Mouse (Mus musculus): Measurements from ENCODE around the gene P2ry2. TPM values are rescaled to one million over a fixed set of nuclear protein-coding genes. Genes with fewer than 3 reads are reported as not detected.

The P2ry2 gene
- polyA plus RNA-seq, 1 experiment from 2014 or later, result 1.2 TPM

DNA sequence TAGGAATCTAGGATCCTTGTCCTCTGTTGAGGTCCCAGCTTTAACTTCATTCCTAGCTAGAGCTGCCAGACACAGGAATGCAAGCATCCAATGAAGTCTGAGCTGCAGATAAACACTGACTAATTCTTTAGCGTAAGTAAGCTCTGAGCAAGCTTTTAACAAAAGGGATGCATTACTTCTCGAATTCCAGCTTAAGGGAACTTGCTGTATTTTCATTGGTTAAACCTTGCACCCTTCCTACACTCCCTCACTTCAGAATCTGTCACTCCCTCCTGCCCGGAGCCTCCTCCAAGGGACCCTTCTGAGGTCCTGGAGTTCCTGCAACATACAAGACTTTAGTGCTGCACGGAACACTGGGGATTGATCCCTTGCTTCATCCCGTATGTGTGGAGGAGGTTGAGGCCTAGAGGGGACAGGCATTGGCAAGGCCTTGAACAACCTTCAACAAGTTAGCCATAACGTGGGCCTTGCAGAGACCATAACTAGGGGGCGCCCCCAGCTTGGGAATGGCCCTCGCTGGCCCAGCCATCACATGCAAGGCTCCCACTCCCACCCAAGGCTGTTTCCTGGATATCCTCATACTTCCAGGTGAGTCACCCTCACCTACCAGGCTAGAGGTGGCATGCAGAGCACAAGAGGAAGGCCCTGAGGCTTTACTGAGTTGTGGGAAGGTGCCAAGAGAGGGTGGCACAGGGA is 31.3 kb upstream of the P2ry2 start:
- Histone ChIP-seq H3K4me3 (no peak overlapping the region), H3K9me3 (replicated peaks) (no peaks in the 10 kb centered on the region), H3K4me2 (no peak overlapping the region), H3K27ac (ENCODE audit: poor library complexity, severe bottlenecking) (no peak overlapping the region), H3K36me3 (no peaks in the 10 kb centered on the region), H3K4me1 (replicated peaks) (peaks cover 33% of the 10 kb centered on the region), H3K9ac (no peak overlapping the region), H3K27me3 (replicated peaks) (no peaks in the 10 kb centered on the region)
- WGBS, result 62% methylated on average over 8 of the region's 8 CpGs
- no peak for ATAC-seq (ENCODE audit: insufficient number of reproducible peaks, low FRiP score)

DNA sequence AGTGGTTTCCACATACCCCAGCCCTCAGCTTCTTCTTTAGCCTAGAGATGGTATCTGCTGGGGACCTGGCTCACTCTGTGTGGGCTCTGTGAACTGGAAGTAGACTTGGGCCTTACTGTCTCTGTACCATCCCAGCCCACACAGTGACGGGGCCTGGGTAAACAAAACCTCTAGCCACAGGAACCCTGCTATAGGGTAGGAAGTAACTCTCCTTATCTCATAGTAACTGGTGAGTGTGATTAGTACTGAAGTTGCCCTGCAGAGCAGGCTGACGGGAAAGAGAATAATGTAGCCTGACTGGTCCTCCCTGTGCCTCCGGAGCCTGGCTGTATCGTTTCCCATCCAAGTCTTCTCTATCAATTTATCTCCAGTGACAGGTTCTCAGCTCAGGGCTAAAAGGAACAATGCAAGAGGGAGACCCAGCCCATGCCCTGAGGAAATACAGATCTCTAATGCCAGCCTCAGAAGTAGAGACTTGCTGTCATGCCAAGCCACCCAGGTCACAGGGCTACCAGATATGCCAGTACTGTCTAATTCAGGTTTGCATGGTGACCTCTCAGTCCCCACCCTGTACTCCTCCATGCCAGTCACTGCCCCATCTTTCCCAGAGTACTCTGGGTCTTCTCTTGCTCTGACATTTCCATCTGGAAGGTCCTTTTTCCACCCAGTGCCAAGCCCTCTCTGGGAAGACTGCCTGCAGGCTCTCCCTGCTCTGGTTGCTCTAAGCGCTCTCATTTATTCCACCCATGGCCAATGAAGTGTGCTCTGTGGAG is 29.5 kb upstream of the P2ry2 start:
- no peaks in the 10 kb centered on the region for H3K9me3 ChIP-seq (replicated peaks)
- H3K9ac ChIP-seq, result no peak overlapping the region
- no peaks in the 10 kb centered on the region for H3K27me3 ChIP-seq (replicated peaks)
- H3K4me1 ChIP-seq (replicated peaks), result peaks cover 33% of the 10 kb centered on the region
- no peak overlapping the region for H3K4me2 ChIP-seq
- H3K27ac ChIP-seq (ENCODE audit: poor library complexity, severe bottlenecking), result no peak overlapping the region
- H3K36me3 ChIP-seq, result no peaks in the 10 kb centered on the region
- 28% methylated on average over 5 of the region's 5 CpGs for WGBS
- peak; percentile 61 for ATAC-seq (ENCODE audit: insufficient number of reproducible peaks, low FRiP score)
- H3K4me3 ChIP-seq, result no peak overlapping the region

DNA sequence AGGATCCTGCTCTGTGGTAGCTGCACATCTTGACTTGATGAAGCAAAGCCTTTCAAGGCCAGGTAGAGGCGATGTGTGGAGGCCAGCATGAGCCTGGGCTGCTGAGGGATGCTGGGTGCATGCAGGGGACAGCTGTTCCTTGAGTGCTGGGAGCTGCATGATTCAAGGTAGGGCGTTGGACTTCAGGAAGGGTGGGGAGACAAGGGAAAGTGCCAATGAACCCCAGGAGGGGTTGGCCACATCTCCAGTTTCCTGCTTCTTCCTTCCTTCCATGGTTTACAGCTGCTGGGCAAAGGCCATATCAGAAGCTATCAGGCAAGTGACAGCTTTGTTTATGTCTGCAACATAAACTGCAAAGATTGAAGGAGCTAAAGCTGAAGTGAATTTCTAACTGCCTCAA is 28.9 kb upstream of the P2ry2 start:
- H3K4me1 ChIP-seq (replicated peaks), result peaks cover 33% of the 10 kb centered on the region
- ATAC-seq (ENCODE audit: insufficient number of reproducible peaks, low FRiP score), result no peak
- no peaks in the 10 kb centered on the region for H3K9me3 ChIP-seq (replicated peaks)
- H3K4me2 ChIP-seq, result no peak overlapping the region
- no peak overlapping the region for H3K4me3 ChIP-seq
- no peaks in the 10 kb centered on the region for H3K27me3 ChIP-seq (replicated peaks)
- WGBS, result 50% methylated on average over 2 of the region's 2 CpGs
- H3K36me3 ChIP-seq, result no peaks in the 10 kb centered on the region
- H3K27ac ChIP-seq (ENCODE audit: poor library complexity, severe bottlenecking), result no peak overlapping the region
- H3K9ac ChIP-seq, result no peak overlapping the region

DNA sequence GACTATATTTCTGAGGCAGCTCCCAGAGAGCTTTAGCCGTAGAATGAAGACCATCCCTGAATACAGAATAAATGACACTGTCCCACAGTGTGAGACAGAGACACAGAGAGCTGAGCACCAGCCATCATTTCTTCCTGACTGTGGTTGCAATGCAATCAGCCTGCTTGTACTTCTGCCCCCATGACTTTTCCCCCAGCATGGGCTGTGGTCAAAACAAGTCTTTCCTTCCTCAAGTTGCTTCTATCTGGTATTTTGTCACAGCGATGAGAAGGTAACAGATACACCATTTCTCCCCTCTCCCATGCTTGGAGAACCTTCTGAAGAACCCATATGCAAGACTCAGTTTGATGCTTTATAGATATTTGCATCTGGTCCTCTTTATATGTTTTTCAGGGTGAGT is 20.7 kb upstream of the P2ry2 start:
- no peak for ATAC-seq (ENCODE audit: insufficient number of reproducible peaks, low FRiP score)
- 84% methylated on average over 2 of the region's 2 CpGs for WGBS
- H3K36me3 ChIP-seq, result no peaks in the 10 kb centered on the region
- H3K4me3 ChIP-seq, result no peak overlapping the region
- no peak overlapping the region for H3K4me2 ChIP-seq
- no peak overlapping the region for H3K9ac ChIP-seq
- no peaks in the 10 kb centered on the region; the same call in 1 of the 2 replicates for H3K4me1 ChIP-seq (replicated peaks)
- H3K27me3 ChIP-seq (replicated peaks), result no peaks in the 10 kb centered on the region; the same call in 1 of the 2 replicates
- H3K9me3 ChIP-seq (replicated peaks), result no peaks in the 10 kb centered on the region
- no peak overlapping the region for H3K27ac ChIP-seq (ENCODE audit: poor library complexity, severe bottlenecking)

DNA sequence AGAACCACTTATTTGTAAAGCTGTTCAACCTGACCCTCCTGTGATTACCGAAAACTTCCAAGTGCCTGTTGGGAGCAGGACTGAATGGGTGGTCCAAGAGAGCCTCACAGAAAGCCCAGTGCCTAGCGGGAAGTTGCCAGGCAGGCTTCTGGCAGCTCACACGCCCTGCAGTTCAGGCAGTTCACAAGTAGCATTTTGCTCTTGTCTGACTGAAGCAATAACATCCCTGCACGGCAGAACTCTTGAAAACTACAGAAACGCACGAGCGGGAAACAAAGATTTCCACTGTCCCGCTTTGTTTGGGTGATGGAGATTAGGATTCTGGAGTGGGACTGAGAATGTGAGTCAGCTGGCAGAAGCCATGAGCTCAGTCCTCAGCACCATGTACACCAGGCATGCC is 18.6 kb upstream of the P2ry2 start:
- no peak overlapping the region for H3K4me3 ChIP-seq
- WGBS, result 54% methylated on average over 8 of the region's 8 CpGs
- H3K9me3 ChIP-seq (replicated peaks), result no peaks in the 10 kb centered on the region
- no peaks in the 10 kb centered on the region; the same call in 1 of the 2 replicates for H3K4me1 ChIP-seq (replicated peaks)
- H3K27ac ChIP-seq (ENCODE audit: poor library complexity, severe bottlenecking), result no peak overlapping the region
- H3K9ac ChIP-seq, result no peak overlapping the region
- no peaks in the 10 kb centered on the region for H3K36me3 ChIP-seq
- no peak overlapping the region for H3K4me2 ChIP-seq
- no peaks in the 10 kb centered on the region; the same call in 1 of the 2 replicates for H3K27me3 ChIP-seq (replicated peaks)
- no peak for ATAC-seq (ENCODE audit: insufficient number of reproducible peaks, low FRiP score)

DNA sequence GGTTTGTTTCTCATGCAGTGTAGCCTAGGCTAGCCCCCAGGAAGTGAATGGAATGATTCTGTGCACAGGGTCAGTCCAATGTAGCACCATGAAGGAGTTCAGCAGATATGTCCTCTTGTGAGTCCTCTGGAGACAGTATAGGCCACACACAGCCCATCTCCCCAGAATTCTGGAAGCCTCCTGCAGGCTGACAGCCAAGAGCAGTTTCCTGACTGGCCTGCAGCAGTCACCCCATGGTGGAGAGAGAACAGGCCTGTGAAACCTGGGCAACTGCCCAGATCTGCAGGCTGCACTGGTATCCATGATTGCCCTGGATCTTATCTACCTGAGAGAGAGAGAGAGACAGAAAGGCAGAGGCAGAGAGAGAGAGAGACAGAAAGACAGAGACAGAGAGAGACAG is 18.1 kb upstream of the P2ry2 start:
- Histone ChIP-seq H3K4me1 (replicated peaks) (no peaks in the 10 kb centered on the region; the same call in 1 of the 2 replicates), H3K9ac (no peak overlapping the region), H3K4me2 (no peak overlapping the region), H3K27ac (ENCODE audit: poor library complexity, severe bottlenecking) (no peak overlapping the region), H3K9me3 (replicated peaks) (no peaks in the 10 kb centered on the region), H3K36me3 (no peaks in the 10 kb centered on the region), H3K4me3 (no peak overlapping the region), H3K27me3 (replicated peaks) (no peaks in the 10 kb centered on the region; the same call in 1 of the 2 replicates)
- ATAC-seq (ENCODE audit: insufficient number of reproducible peaks, low FRiP score), result no peak

DNA sequence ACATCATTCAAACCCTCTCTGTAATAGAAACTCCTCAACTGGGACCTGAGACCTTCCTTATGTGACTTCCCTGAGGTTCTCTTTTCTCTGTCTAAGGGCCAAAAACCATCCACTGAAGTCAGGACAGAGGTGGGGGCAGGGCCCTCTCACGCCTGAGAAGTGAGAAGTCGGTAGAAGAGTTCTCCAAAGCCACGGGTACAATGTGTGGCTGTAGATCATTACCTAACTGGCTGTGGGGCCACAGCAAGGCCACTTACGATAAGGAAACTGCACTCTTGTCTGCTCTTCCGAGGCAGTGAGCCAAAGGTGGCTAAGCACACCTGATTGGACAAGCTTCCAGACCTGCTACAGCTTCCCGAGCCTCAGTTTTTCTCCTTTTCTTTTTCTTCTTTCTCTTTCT is 16.8 kb upstream of the P2ry2 start:
- WGBS, result 52% methylated on average over 6 of the region's 6 CpGs
- Histone ChIP-seq H3K4me1 (replicated peaks) (no peaks in the 10 kb centered on the region; the same call in 1 of the 2 replicates), H3K9ac (no peak overlapping the region), H3K27ac (ENCODE audit: poor library complexity, severe bottlenecking) (no peak overlapping the region), H3K9me3 (replicated peaks) (no peaks in the 10 kb centered on the region), H3K36me3 (no peaks in the 10 kb centered on the region), H3K4me3 (no peak overlapping the region), H3K27me3 (replicated peaks) (no peaks in the 10 kb centered on the region; the same call in 1 of the 2 replicates), H3K4me2 (no peak overlapping the region)
- no peak for ATAC-seq (ENCODE audit: insufficient number of reproducible peaks, low FRiP score)

DNA sequence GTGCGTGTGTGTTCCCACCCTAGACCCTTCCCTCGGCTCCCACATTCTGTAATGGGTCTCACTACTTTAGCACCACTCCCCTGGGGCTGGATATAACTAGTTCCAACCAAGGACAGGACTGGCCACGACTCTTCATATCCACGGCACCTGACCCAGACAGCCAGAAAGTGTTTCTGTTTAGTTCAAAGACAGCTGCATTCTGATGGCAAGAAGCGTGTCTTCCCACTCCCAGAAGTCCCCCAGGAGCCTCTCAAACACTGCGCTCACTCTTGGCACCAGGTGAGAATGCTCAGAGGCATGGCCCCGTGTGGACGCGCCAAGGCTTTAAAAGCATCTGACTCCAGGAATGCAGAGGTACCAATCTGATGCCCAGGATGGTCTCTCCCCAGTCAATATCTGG is 16.3 kb upstream of the P2ry2 start:
- WGBS, result 80% methylated on average over 9 of the region's 9 CpGs
- H3K27me3 ChIP-seq (replicated peaks), result no peaks in the 10 kb centered on the region; the same call in 1 of the 2 replicates
- no peaks in the 10 kb centered on the region for H3K36me3 ChIP-seq
- no peaks in the 10 kb centered on the region; the same call in 1 of the 2 replicates for H3K4me1 ChIP-seq (replicated peaks)
- no peaks in the 10 kb centered on the region for H3K9me3 ChIP-seq (replicated peaks)
- no peak for ATAC-seq (ENCODE audit: insufficient number of reproducible peaks, low FRiP score)
- no peak overlapping the region for H3K4me3 ChIP-seq
- H3K27ac ChIP-seq (ENCODE audit: poor library complexity, severe bottlenecking), result no peak overlapping the region
- H3K9ac ChIP-seq, result no peak overlapping the region
- H3K4me2 ChIP-seq, result no peak overlapping the region

DNA sequence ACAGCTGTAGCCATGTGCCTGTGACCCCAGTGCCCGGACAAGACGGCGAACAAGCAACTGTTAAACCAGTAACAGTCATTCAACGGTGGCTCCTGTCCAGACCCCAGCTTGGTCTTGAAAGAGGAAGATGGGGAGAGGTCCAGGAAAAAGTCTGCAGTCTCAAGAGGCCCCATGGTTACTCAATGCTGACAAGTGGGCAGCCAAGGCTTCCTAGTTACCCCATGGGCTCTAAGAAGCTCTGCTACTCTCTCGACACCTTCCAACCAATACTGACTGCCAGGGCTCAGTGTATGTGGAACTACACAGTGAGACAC is 15.7 kb upstream of the P2ry2 start:
- no peaks in the 10 kb centered on the region for H3K9me3 ChIP-seq (replicated peaks)
- no peaks in the 10 kb centered on the region; the same call in 1 of the 2 replicates for H3K4me1 ChIP-seq (replicated peaks)
- H3K9ac ChIP-seq, result no peak overlapping the region
- H3K27me3 ChIP-seq (replicated peaks), result no peaks in the 10 kb centered on the region; the same call in 1 of the 2 replicates
- H3K36me3 ChIP-seq, result no peaks in the 10 kb centered on the region
- H3K27ac ChIP-seq (ENCODE audit: poor library complexity, severe bottlenecking), result no peak overlapping the region
- H3K4me2 ChIP-seq, result no peak overlapping the region
- no peak overlapping the region for H3K4me3 ChIP-seq
- no peak for ATAC-seq (ENCODE audit: insufficient number of reproducible peaks, low FRiP score)
- 73% methylated on average over 5 of the region's 5 CpGs for WGBS

DNA sequence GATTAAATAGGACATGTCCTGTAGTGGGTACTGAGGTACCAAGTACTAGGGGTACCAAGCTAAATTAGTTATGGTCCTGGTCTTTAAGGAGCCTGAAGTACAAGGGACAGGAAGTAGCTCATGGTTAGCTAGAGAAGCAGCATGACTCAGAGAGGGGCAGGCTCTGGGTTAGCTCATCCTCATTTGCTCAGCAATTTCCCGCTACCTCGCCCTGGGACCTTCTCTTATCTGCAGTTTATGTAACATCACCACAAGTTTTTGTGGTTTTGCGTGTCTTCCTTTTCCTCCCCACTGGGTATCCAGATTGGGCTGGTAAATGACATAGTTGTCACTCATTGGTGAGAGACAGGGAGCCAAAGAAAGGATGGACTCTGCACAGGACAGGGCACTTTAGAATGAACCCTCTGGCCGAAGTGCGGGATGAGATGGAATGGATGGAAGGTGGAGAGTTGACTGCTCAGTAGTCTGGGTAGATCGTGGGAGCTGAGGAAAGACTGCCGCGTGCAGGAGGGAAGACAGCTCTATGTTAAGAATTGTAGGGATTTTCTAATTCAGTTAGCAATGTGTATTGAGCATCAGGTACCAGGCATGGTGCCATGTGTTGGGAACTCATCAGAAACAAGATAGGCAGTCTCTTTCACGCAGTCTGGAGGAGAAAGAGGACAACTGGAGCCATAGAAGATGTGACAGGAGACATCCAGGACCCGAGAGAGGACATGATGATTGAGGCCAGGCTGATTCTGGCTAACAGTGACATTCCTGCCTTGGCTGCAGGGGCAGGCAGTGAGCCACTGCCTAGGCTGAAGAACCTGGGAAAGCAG is 15.2 kb upstream of the P2ry2 start:
- Histone ChIP-seq H3K4me1 (replicated peaks) (no peaks in the 10 kb centered on the region; the same call in 1 of the 2 replicates), H3K9me3 (replicated peaks) (no peaks in the 10 kb centered on the region), H3K4me3 (no peak overlapping the region), H3K4me2 (no peak overlapping the region), H3K9ac (no peak overlapping the region), H3K27ac (ENCODE audit: poor library complexity, severe bottlenecking) (no peak overlapping the region), H3K36me3 (no peaks in the 10 kb centered on the region), H3K27me3 (replicated peaks) (no peaks in the 10 kb centered on the region; the same call in 1 of the 2 replicates)
- ATAC-seq (ENCODE audit: insufficient number of reproducible peaks, low FRiP score), result no peak
- WGBS, result 65% methylated on average over 10 of the region's 10 CpGs

DNA sequence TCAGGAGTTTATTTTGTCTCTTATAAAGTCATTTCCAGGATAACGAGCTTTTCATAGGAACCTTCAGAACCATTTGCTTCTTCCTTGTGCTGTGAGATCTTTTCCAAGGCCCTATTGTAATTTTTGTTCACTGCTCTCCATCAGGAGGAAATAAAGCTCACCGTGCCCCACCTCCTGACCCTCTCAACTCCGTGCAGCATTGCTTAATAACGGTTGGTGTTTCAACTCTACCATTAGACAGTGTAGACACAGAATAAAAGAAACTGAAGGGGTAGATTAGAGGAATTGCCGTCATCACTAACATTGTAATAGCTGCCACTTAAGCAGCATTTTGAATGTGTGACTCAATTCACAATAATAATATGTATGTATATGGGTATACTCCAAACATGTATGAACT is 14.2 kb upstream of the P2ry2 start:
- Histone ChIP-seq H3K27ac (ENCODE audit: poor library complexity, severe bottlenecking) (no peak overlapping the region), H3K4me2 (no peak overlapping the region), H3K9me3 (replicated peaks) (0 out of 2 replicates have a peak, but pooled peaks cover 3% of the 10 kb centered on the region), H3K9ac (no peak overlapping the region), H3K36me3 (no peaks in the 10 kb centered on the region), H3K27me3 (replicated peaks) (no peaks in the 10 kb centered on the region; the same call in 1 of the 2 replicates), H3K4me1 (replicated peaks) (no peaks in the 10 kb centered on the region; the same call in 1 of the 2 replicates), H3K4me3 (no peak overlapping the region)
- ATAC-seq (ENCODE audit: insufficient number of reproducible peaks, low FRiP score), result no peak
- 71% methylated on average over 5 of the region's 5 CpGs for WGBS
